Mouse (Mus musculus): ENCODE results near the gene Repin1. TPM values are rescaled to one million over a fixed set of nuclear protein-coding genes. Genes with fewer than 3 reads are reported as not detected.

Repin1 gene
- total and polyA plus RNA-seq, 3 experiments, result not detected

- Histone ChIP-seq H3K27ac (ENCODE audit: control insufficient read depth, low read depth, low read length) (no peak overlapping the region), H3K4me1 (ENCODE audit: control insufficient read depth in 1 of 2, insufficient read depth in 2 of 2, low read length in 2 of 2) (no peaks in the 10 kb centered on the region), H3K9me3 (replicated peaks; ENCODE audit: insufficient read depth, low read length) (no peaks in the 10 kb centered on the region), H3K4me3 (ENCODE audit: control insufficient read depth in 1 of 2, insufficient read depth in 1 of 2, low read depth in 2 of 2, low read length in 2 of 2) (no peak overlapping the region), H3K27me3 (ENCODE audit: control insufficient read depth in 1 of 2, insufficient read depth in 2 of 2, low read length in 2 of 2) (no peaks in the 10 kb centered on the region), H3K9ac (ENCODE audit: control insufficient read depth, low read depth, low read length, poor library complexity, severe bottlenecking) (no peak overlapping the region), H3K79me2 (ENCODE audit: control insufficient read depth, insufficient read depth, low read length, poor library complexity) (no peaks in the 10 kb centered on the region), H3K36me3 (ENCODE audit: control insufficient read depth in 1 of 2, insufficient read depth in 2 of 2, low read length in 2 of 2) (no peaks in the 10 kb centered on the region)
- TF ChIP-seq POLR2A (IDR thresholded peaks at IDR 0.05; ENCODE audit: control insufficient read depth in 1 of 2, insufficient read depth in 1 of 2, low read depth in 1 of 2, low read length in 2 of 2, poor library complexity in 1 of 2), result no peak
- peak; percentile 35 for TF ChIP-seq RAD21 (IDR thresholded peaks at IDR 0.05; ENCODE audit: low read depth, low read length)
- peak; percentile 37 for TF ChIP-seq SMC3 (IDR thresholded peaks at IDR 0.05; ENCODE audit: low read depth, low read length)
- TF ChIP-seq CTCF (IDR thresholded peaks at IDR 0.05 in 2 of 3, conservative IDR thresholded peaks at IDR 0.05 in 1 of 3; ENCODE audit: control insufficient read depth in 1 of 3, insufficient read depth in 1 of 3, low read depth in 2 of 3, low read length in 3 of 3, poor library complexity in 1 of 3, severe bottlenecking in 1 of 3), result peak; percentile 0 to 52 (median 26); a peak in 3 of 6 replicates
- peak; percentile 9 for DNase-seq (ENCODE audit: low read depth, low spot score)
Measured at GRCm38 (mm10) chr6:48582037-48582436, 11.6 kb upstream of the Repin1 start.

GRCm38 (mm10) chr6:48589194-48589750, 4.4 kb upstream of the Repin1 start, which contains the start of gene Gm45021:
Gm45021 (plus strand) TSS chr6:48589610.
- H3K79me2 ChIP-seq (ENCODE audit: control insufficient read depth, insufficient read depth, low read length, poor library complexity), result no peaks in the 10 kb centered on the region
- DNase-seq (ENCODE audit: low read depth, low spot score), result no peak
- no peaks in the 10 kb centered on the region for H3K36me3 ChIP-seq (ENCODE audit: control insufficient read depth in 1 of 2, insufficient read depth in 2 of 2, low read length in 2 of 2)
- no peaks in the 10 kb centered on the region for H3K9me3 ChIP-seq (replicated peaks; ENCODE audit: insufficient read depth, low read length)
- no peaks in the 10 kb centered on the region for H3K4me1 ChIP-seq (ENCODE audit: control insufficient read depth in 1 of 2, insufficient read depth in 2 of 2, low read length in 2 of 2)
- no peak within 1 kb of the TSS for H3K4me3 ChIP-seq (ENCODE audit: control insufficient read depth in 1 of 2, insufficient read depth in 1 of 2, low read depth in 2 of 2, low read length in 2 of 2)
- H3K9ac ChIP-seq (ENCODE audit: control insufficient read depth, low read depth, low read length, poor library complexity, severe bottlenecking), result no peak within 1 kb of the TSS
- no peak within 1 kb of the TSS for H3K27ac ChIP-seq (ENCODE audit: control insufficient read depth, low read depth, low read length)
- H3K27me3 ChIP-seq (ENCODE audit: control insufficient read depth in 1 of 2, insufficient read depth in 2 of 2, low read length in 2 of 2), result no peaks in the 10 kb centered on the region
- TF ChIP-seq NRF1 (IDR thresholded peaks at IDR 0.05; ENCODE audit: insufficient read depth, low read depth, low read length, poor library complexity, severe bottlenecking), result no peak
- TF ChIP-seq MXI1 (IDR thresholded peaks at IDR 0.05; ENCODE audit: low read depth, low read length), result no peak
- no peak for TF ChIP-seq ZC3H11A (IDR thresholded peaks at IDR 0.05; ENCODE audit: low read depth, low read length)
- no peak for TF ChIP-seq POLR2A (IDR thresholded peaks at IDR 0.05; ENCODE audit: control insufficient read depth in 1 of 2, insufficient read depth in 1 of 2, low read depth in 1 of 2, low read length in 2 of 2, poor library complexity in 1 of 2)
- no peak for TF ChIP-seq POLR2AphosphoS5 (IDR thresholded peaks at IDR 0.05; ENCODE audit: borderline replicate concordance, low read depth, low read length)
- no peak for TF ChIP-seq CHD1 (IDR thresholded peaks at IDR 0.05; ENCODE audit: low read depth, low read length)

GRCm38 (mm10) chr6:48591221-48591845, 2.4 kb upstream of the Repin1 start:
- Histone ChIP-seq H3K9me3 (replicated peaks; ENCODE audit: insufficient read depth, low read length) (no peaks in the 10 kb centered on the region), H3K36me3 (ENCODE audit: control insufficient read depth in 1 of 2, insufficient read depth in 2 of 2, low read length in 2 of 2) (no peaks in the 10 kb centered on the region), H3K9ac (ENCODE audit: control insufficient read depth, low read depth, low read length, poor library complexity, severe bottlenecking) (no peak overlapping the region), H3K27ac (ENCODE audit: control insufficient read depth, low read depth, low read length) (no peak overlapping the region), H3K4me3 (ENCODE audit: control insufficient read depth in 1 of 2, insufficient read depth in 1 of 2, low read depth in 2 of 2, low read length in 2 of 2) (no peak overlapping the region), H3K4me1 (ENCODE audit: control insufficient read depth in 1 of 2, insufficient read depth in 2 of 2, low read length in 2 of 2) (no peaks in the 10 kb centered on the region), H3K79me2 (ENCODE audit: control insufficient read depth, insufficient read depth, low read length, poor library complexity) (no peaks in the 10 kb centered on the region), H3K27me3 (ENCODE audit: control insufficient read depth in 1 of 2, insufficient read depth in 2 of 2, low read length in 2 of 2) (no peaks in the 10 kb centered on the region)
- no peak for TF ChIP-seq POLR2A (IDR thresholded peaks at IDR 0.05; ENCODE audit: control insufficient read depth in 1 of 2, insufficient read depth in 1 of 2, low read depth in 1 of 2, low read length in 2 of 2, poor library complexity in 1 of 2)
- TF ChIP-seq MEF2A (IDR thresholded peaks at IDR 0.05; ENCODE audit: extremely low read depth, insufficient replicate concordance, low read depth, low read length, poor library complexity, severe bottlenecking), result no peak
- TF ChIP-seq MAX (IDR thresholded peaks at IDR 0.05; ENCODE audit: low read length), result no peak
- no peak for TF ChIP-seq POLR2AphosphoS5 (IDR thresholded peaks at IDR 0.05; ENCODE audit: borderline replicate concordance, low read depth, low read length)
- TF ChIP-seq ZMIZ1 (IDR thresholded peaks at IDR 0.05; ENCODE audit: low read depth, low read length), result no peak
- TF ChIP-seq CHD1 (IDR thresholded peaks at IDR 0.05; ENCODE audit: low read depth, low read length), result no peak
- TF ChIP-seq EP300 (IDR thresholded peaks at IDR 0.05; ENCODE audit: low read depth in 1 of 2, low read length in 2 of 2), result no peak
- no peak for DNase-seq (ENCODE audit: low read depth, low spot score)
